Mouse (Mus musculus) adrenal gland, postnatal 0 days (tissue): Measurements from ENCODE around the gene Snx19. TPM values are rescaled to one million over a fixed set of nuclear protein-coding genes. Genes with fewer than 3 reads are reported as not detected.

Experiments
- polyA plus RNA-seq: library from polyadenylated mRNA; unstranded; fragments of >200 nt; fragmentation: Nextera tagmentation; extraction: Ambion mirVana; gene quantifications from 2 replicates; pipeline ENCODE4 v1.2.1, GENCODE M21; 2015

Gene Snx19
- 8.8 and 12.7 TPM in 2 replicates for polyA plus RNA-seq

GRCm38 (mm10) chr9:30426882-30427632 lies at the start of gene Snx19:
Gene Snx19 (plus strand): TSS chr9:30427108.

